ENCODE assay signal across 8 mouse cellular contexts in the genomic region with DNA sequence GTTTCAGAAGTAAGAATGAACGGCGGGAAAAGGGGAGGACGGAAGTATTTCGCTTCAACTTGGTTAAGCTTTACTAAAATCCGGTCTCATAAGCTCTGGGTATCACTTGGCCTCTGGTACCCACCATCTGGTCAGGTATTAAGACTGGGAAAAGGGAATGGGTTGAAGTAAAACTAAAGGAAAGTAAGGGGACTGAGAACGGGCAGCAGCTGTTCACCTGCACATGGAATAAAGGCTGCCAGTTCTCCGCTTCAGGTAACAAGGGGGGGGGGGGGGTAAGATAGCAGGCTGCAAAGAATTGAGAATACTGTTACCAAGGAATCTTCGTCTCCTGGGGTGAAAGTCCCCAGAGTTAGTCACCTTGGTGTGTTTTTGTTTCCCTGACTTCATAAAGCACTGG.
A peak's percentile ranks its signal among the peaks of the same experiment; 100 is the strongest.
DNase-seq lines count a peak whose midpoint lies in the region; ATAC-seq lines count a peak whose summit lies in the region.

No protein-coding gene starts in this region.

- WGBS in liver, embryonic 12.5 days (ENCODE audit: insufficient replicate concordance): 16% methylated on average over 8 of the region's 8 CpGs
- WGBS in stomach, embryonic 16.5 days: 18% methylated on average over 8 of the region's 8 CpGs

- H3K9ac ChIP-seq in liver, embryonic 12.5 days: peak overlapping the region; percentile 65
- H3K9ac ChIP-seq in stomach, embryonic 16.5 days (ENCODE audit: low read length): peak overlapping the region; percentile 76

- H3K4me2 ChIP-seq in liver, embryonic 12.5 days: peak overlapping the region; percentile 74
- peak overlapping the region; percentile 58 for H3K4me2 ChIP-seq in stomach, embryonic 16.5 days (ENCODE audit: low read depth, low read length)

- no peaks in the 10 kb centered on the region for H3K9me3 ChIP-seq in megakaryocyte, embryonic 14.5 days
- no peaks in the 10 kb centered on the region for H3K9me3 ChIP-seq in liver, embryonic 12.5 days (replicated peaks)
- H3K9me3 ChIP-seq in stomach, embryonic 16.5 days (replicated peaks; ENCODE audit: control insufficient read depth, low read length): no peaks in the 10 kb centered on the region

- H3K4me3 ChIP-seq in megakaryocyte, embryonic 14.5 days (replicated peaks): peak overlapping the region; percentile 91
- peak overlapping the region; percentile 66 for H3K4me3 ChIP-seq in liver, embryonic 12.5 days
- H3K4me3 ChIP-seq in stomach, embryonic 16.5 days (replicated peaks; ENCODE audit: low read length): peak overlapping the region; percentile 65

- H3K4me1 ChIP-seq in megakaryocyte, embryonic 14.5 days: peaks cover 10% of the 10 kb centered on the region; the same call in 1 of the 2 replicates
- H3K4me1 ChIP-seq in liver, embryonic 12.5 days: no peaks in the 10 kb centered on the region
- no peaks in the 10 kb centered on the region for H3K4me1 ChIP-seq in stomach, embryonic 16.5 days (ENCODE audit: control insufficient read depth, insufficient read depth, low read length)

- DNase-seq in cerebellum, postnatal 10 days: peak; percentile 4 to 7
- no peak for DNase-seq in cerebellum, adult 8-10 months
- no peak for DNase-seq in urinary bladder, postnatal 25 days (ENCODE audit: low spot score)
- no peak for DNase-seq in thymus, postnatal 36 days

- H3K27ac ChIP-seq in liver, embryonic 12.5 days: peak overlapping the region; percentile 54; the same call in 1 of the 2 replicates
- H3K27ac ChIP-seq in stomach, embryonic 16.5 days (ENCODE audit: low read length): no peak overlapping the region

- ATAC-seq in megakaryocyte, adult 5-6 weeks (ENCODE audit: poor library complexity, severe bottlenecking): no peak
- no peak for ATAC-seq in liver, embryonic 12.5 days
- ATAC-seq in stomach, embryonic 16.5 days (ENCODE audit: insufficient read depth, low FRiP score): no peak

- H3K36me3 ChIP-seq in megakaryocyte, embryonic 14.5 days (replicated peaks; ENCODE audit: low read length): no peaks in the 10 kb centered on the region
- no peaks in the 10 kb centered on the region for H3K36me3 ChIP-seq in liver, embryonic 12.5 days
- H3K36me3 ChIP-seq in stomach, embryonic 16.5 days (ENCODE audit: control insufficient read depth, insufficient read depth, low read length): no peaks in the 10 kb centered on the region

- H3K27me3 ChIP-seq in megakaryocyte, embryonic 14.5 days (replicated peaks): peaks cover 14% of the 10 kb centered on the region
- no peaks in the 10 kb centered on the region for H3K27me3 ChIP-seq in liver, embryonic 12.5 days (replicated peaks)
- no peaks in the 10 kb centered on the region for H3K27me3 ChIP-seq in stomach, embryonic 16.5 days (ENCODE audit: control insufficient read depth, insufficient read depth, low read length)

Comparison
In these comparisons a context has a peak if more than half of its experiments do, and no peak if none do; other contexts are left out.
1. DNase-seq: peak in cerebellum, postnatal 10 days (2 of 2); none in cerebellum, adult 8-10 months (single experiment), urinary bladder, postnatal 25 days (single experiment) and thymus, postnatal 36 days (0 of 2).
2. Peak in every context shown above with its lines, with median percentiles within 50 percentile points of each other: H3K4me3 ChIP-seq.